Mouse (Mus musculus) midbrain, embryonic 11.5 days (tissue): ENCODE results near the gene Trim7. TPM values are rescaled to one million over a fixed set of nuclear protein-coding genes. Genes with fewer than 3 reads are reported as not detected.
A peak's percentile ranks its signal among the peaks of the same experiment; 100 is the strongest.

ENCODE experiments used
- ATAC-seq: fragments of 200-750 bp; cut with Nextera tagmentation; 2 replicates; pipeline ENCODE4 v1.8.0; 2017; ENCODE audit warnings: moderate TSS enrichment, moderate library complexity; ENCODE audit not compliant: low FRiP score
- DNase-seq: peaks from one replicate; pipeline ENCODE4 v3.0.0; 2015; ENCODE audit warnings: low spot score; ENCODE audit errors: missing footprints
- H3K27ac ChIP-seq: fragments of 300-500 bp; sonication (generic); 2 replicates; pipeline ENCODE4 v1.5.1; 2014; ENCODE audit warnings: low read depth, low read length
- H3K27me3 ChIP-seq: fragments of 300-500 bp; sonication (generic); 2 replicates; pipeline ENCODE4 v1.6.1; 2014; ENCODE audit warnings: mild to moderate bottlenecking, low read length, moderate library complexity, mixed read lengths; ENCODE audit not compliant: control insufficient read depth, insufficient read depth
- H3K36me3 ChIP-seq: fragments of 300-500 bp; sonication (generic); 2 replicates; pipeline ENCODE4 v1.6.1; 2014; ENCODE audit warnings: mild to moderate bottlenecking, low read length, moderate library complexity, mixed read lengths; ENCODE audit not compliant: control insufficient read depth, insufficient read depth
- H3K4me1 ChIP-seq: fragments of 300-500 bp; sonication (generic); 2 replicates; pipeline ENCODE4 v1.6.1; 2014; ENCODE audit warnings: low read length; ENCODE audit not compliant: control insufficient read depth, insufficient read depth
- H3K4me2 ChIP-seq: fragments of 300-500 bp; sonication (generic); 2 replicates; pipeline ENCODE4 v1.6.1; 2014; ENCODE audit warnings: mild to moderate bottlenecking, moderate library complexity
- H3K4me3 ChIP-seq: fragments of 300-500 bp; sonication (generic); 2 replicates; pipeline ENCODE4 v1.5.1; 2014; ENCODE audit warnings: low read depth, low read length
- H3K9ac ChIP-seq: fragments of 300-500 bp; sonication (generic); 2 replicates; pipeline ENCODE4 v1.6.1; 2014; ENCODE audit warnings: low read length
- H3K9me3 ChIP-seq: fragments of 300-500 bp; sonication (generic); 2 replicates; pipeline ENCODE4 v1.6.1; 2016; ENCODE audit warnings: low read length; ENCODE audit not compliant: control insufficient read depth
- WGBS: fragments of 180-500 bp; shearing (Covaris S2); extraction: QIAGEN DNeasy Blood & Tissue Kit; methylation state at CpG from one replicate; pipeline ENCODE4 v1.1.7; 2014; 5-methylcytosine and 5-hydroxymethylcytosine counted together
- polyA plus RNA-seq: library from polyadenylated mRNA; unstranded; fragments of >200 nt; fragmentation: Nextera tagmentation; extraction: Ambion mirVana; gene quantifications from 2 replicates; pipeline ENCODE4 v1.2.1, GENCODE M21; 2014

Trim7 gene
- polyA plus RNA-seq, 1 experiment from 2014 or later: 0.40 TPM

GRCm38 (mm10) chr11:48808737-48809433 lies 17.1 kb upstream of the Trim7 start:
- Histone ChIP-seq H3K4me1 (no peaks in the 10 kb centered on the region), H3K27ac (no peak overlapping the region), H3K36me3 (peaks cover 49% of the 10 kb centered on the region), H3K4me2 (no peak overlapping the region), H3K9ac (no peak overlapping the region), H3K27me3 (no peaks in the 10 kb centered on the region), H3K9me3 (no peaks in the 10 kb centered on the region), H3K4me3 (no peak overlapping the region)
- DNase-seq (no peak), ATAC-seq (0 out of 2 replicates have a peak, but pooled peaks have one; percentile 3)
- 65% methylated on average over 16 of the region's 16 CpGs for WGBS

DNA sequence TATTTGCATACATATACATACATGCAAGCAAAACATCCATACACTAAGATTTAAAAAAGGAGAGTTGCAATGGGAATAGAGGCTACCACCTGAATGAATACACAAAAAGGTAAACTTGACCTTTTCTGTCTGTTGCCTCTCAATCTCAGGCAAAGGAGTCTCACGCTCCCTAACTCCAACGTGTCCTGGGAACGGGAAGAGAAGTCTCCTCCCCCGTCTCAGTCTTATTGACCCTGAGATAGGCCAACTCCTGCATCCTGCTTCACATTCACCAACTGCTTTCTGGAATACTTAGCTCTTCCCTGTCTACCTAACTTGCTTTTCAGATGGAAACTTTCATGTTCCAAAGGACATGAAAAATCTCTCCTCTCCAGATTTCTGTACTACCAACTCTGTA lies 16.5 kb upstream of the Trim7 start:
- H3K36me3 ChIP-seq: peaks cover 44% of the 10 kb centered on the region
- H3K4me3 ChIP-seq: no peak overlapping the region
- DNase-seq: no peak
- no peaks in the 10 kb centered on the region for H3K9me3 ChIP-seq
- no peaks in the 10 kb centered on the region for H3K4me1 ChIP-seq
- 70% methylated on average over 4 of the region's 4 CpGs for WGBS
- H3K27ac ChIP-seq: no peak overlapping the region
- H3K4me2 ChIP-seq: no peak overlapping the region
- no peaks in the 10 kb centered on the region for H3K27me3 ChIP-seq
- no peak overlapping the region for H3K9ac ChIP-seq
- no peak for ATAC-seq

GRCm38 (mm10) chr11:48810142-48810541 lies 15.8 kb upstream of the Trim7 start:
- no peak for DNase-seq
- H3K4me3 ChIP-seq: no peak overlapping the region
- H3K9me3 ChIP-seq: no peaks in the 10 kb centered on the region
- ATAC-seq: no peak
- H3K9ac ChIP-seq: no peak overlapping the region
- WGBS: 94% methylated on average over 2 of the region's 2 CpGs
- H3K27me3 ChIP-seq: no peaks in the 10 kb centered on the region
- peaks cover 39% of the 10 kb centered on the region for H3K36me3 ChIP-seq
- no peak overlapping the region for H3K27ac ChIP-seq
- peaks cover 3% of the 10 kb centered on the region; the same call in 1 of the 2 replicates for H3K4me1 ChIP-seq
- H3K4me2 ChIP-seq: no peak overlapping the region

GRCm38 (mm10) chr11:48813782-48814181 lies 12.2 kb upstream of the Trim7 start:
- Histone ChIP-seq H3K9me3 (no peaks in the 10 kb centered on the region), H3K4me3 (no peak overlapping the region), H3K27me3 (no peaks in the 10 kb centered on the region), H3K4me2 (no peak overlapping the region), H3K4me1 (peaks cover 14% of the 10 kb centered on the region), H3K36me3 (peaks cover 15% of the 10 kb centered on the region), H3K9ac (no peak overlapping the region), H3K27ac (no peak overlapping the region)
- DNase-seq (no peak), ATAC-seq (no peak)

- H3K36me3 ChIP-seq: peaks cover 10% of the 10 kb centered on the region
- no peak for DNase-seq
- H3K27ac ChIP-seq: no peak overlapping the region
- H3K4me2 ChIP-seq: peak overlapping the region; percentile 81
- no peaks in the 10 kb centered on the region for H3K27me3 ChIP-seq
- peak overlapping the region; percentile 73 for H3K9ac ChIP-seq
- no peak for ATAC-seq
- 78% methylated on average over 16 of the region's 16 CpGs for WGBS
- H3K4me1 ChIP-seq: peaks cover 14% of the 10 kb centered on the region
- no peaks in the 10 kb centered on the region for H3K9me3 ChIP-seq
- H3K4me3 ChIP-seq: peak overlapping the region; percentile 81
Observed at GRCm38 (mm10) chr11:48815851-48816250, 10.1 kb upstream of the Trim7 start.

- no peak for DNase-seq
- Histone ChIP-seq H3K36me3 (peaks cover 10% of the 10 kb centered on the region), H3K4me1 (peaks cover 14% of the 10 kb centered on the region), H3K9ac (peak overlapping the region; percentile 73), H3K9me3 (no peaks in the 10 kb centered on the region), H3K27ac (peak overlapping the region; percentile 84), H3K27me3 (no peaks in the 10 kb centered on the region), H3K4me3 (peak overlapping the region; percentile 81), H3K4me2 (peak overlapping the region; percentile 81)
- 5% methylated on average over 23 of the region's 23 CpGs for WGBS
- ATAC-seq: peak; percentile 70
Observed at GRCm38 (mm10) chr11:48816281-48816781, 9.6 kb upstream of the Trim7 start.

DNA sequence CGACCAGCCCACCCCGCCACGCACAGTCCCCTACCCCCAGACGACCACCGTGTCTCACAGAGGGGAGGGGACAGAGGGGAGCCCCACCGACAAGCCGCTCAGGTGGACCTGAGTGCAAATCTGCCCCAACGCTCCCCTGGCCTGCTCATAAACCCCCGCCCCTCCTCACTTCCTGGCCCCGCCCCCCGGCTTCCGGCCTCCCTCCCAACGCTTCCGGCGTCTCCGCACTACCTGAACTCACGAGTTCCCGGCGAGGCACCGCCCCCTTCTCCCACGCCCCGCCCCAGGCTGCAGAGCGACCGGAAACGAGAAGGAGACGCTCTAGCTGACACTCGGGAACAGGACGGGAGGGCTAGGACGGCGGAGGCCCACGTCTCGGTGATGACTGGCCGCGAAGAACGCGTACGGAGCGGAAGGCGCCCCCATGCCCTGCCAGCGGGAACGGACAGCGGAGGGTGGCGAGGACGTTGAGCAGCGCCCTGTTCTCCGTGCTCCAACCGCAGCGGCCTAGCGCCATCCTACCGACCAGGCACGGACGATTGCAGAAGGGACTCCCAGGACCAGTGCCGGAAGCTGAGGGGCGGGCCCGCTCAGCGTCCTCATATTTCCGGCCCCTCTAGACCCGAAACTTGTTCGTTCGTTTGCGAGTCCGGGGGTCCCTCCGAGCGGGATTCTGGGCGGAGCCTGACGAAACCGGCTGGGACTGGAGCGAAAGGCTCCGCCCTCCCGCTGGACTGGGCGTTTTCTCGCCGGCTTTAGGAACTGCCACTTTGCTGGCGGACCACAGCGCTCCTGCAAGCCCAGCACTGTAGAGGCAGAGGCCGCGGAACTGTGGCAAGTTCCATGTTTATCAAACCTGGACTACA lies 8.9 kb upstream of the Trim7 start, which contains the start of gene Trim41:
TSS of gene Trim41 (minus strand) at position 554 of the 866 bp plus-strand sequence.
- ATAC-seq (peak; percentile 97), DNase-seq (peak; percentile 100)
- Histone ChIP-seq H3K9ac (peak within 1 kb of the TSS; percentile 87), H3K9me3 (no peaks in the 10 kb centered on the region), H3K4me1 (peaks cover 14% of the 10 kb centered on the region), H3K36me3 (peaks cover 4% of the 10 kb centered on the region), H3K4me3 (peak within 1 kb of the TSS; percentile 81), H3K27me3 (no peaks in the 10 kb centered on the region), H3K27ac (peak within 1 kb of the TSS; percentile 84), H3K4me2 (peak within 1 kb of the TSS; percentile 81)
- WGBS: under 1% methylated on average over 76 of the region's 77 CpGs

- WGBS: 10% methylated on average over 9 of the region's 9 CpGs
Observed at GRCm38 (mm10) chr11:48817794-48818193, 8.1 kb upstream of the Trim7 start.

DNA sequence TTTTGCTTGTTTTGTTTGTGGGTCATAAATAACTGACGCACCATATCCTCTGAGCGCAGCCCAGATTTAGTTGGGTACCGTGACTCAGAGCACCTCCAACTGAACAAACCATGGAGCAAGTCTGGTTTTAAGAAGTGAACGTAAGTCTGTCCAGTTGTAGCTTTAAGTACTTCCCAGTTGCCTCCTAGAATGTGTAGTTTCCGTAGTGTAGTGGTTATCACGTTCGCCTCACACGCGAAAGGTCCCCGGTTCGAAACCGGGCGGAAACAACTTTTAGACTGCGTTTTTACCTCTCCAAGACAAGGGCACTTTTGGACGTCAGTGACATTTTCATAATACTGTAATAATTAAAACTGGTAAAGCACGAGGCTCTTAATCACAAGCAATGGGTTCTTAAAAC lies 7.6 kb upstream of the Trim7 start:
- H3K9me3 ChIP-seq: no peaks in the 10 kb centered on the region
- peak overlapping the region; percentile 87; the same call in 1 of the 2 replicates for H3K9ac ChIP-seq
- peak overlapping the region; percentile 81 for H3K4me3 ChIP-seq
- under 1% methylated on average over 16 of the region's 16 CpGs for WGBS
- DNase-seq: peak; percentile 100
- no peak overlapping the region for H3K27ac ChIP-seq
- H3K4me2 ChIP-seq: peak overlapping the region; percentile 81
- no peaks in the 10 kb centered on the region for H3K27me3 ChIP-seq
- H3K4me1 ChIP-seq: peaks cover 14% of the 10 kb centered on the region
- H3K36me3 ChIP-seq: no peaks in the 10 kb centered on the region
- ATAC-seq: no peak

More at GRCm38 (mm10) chr11:48817794-48818193, 8.1 kb upstream of the Trim7 start:
- H3K4me1 ChIP-seq: peaks cover 14% of the 10 kb centered on the region
- peak overlapping the region; percentile 87 for H3K9ac ChIP-seq
- no peaks in the 10 kb centered on the region for H3K27me3 ChIP-seq
- DNase-seq (no peak), ATAC-seq (no peak)
- no peaks in the 10 kb centered on the region for H3K36me3 ChIP-seq
- peak overlapping the region; percentile 84 for H3K27ac ChIP-seq
- peak overlapping the region; percentile 81 for H3K4me3 ChIP-seq
- H3K4me2 ChIP-seq: peak overlapping the region; percentile 81
- H3K9me3 ChIP-seq: no peaks in the 10 kb centered on the region
